Mouse (Mus musculus): ENCODE measurements around the gene Dnajc22. TPM values are rescaled to one million over a fixed set of nuclear protein-coding genes. Genes with fewer than 3 reads are reported as not detected.

Gene Dnajc22
- polyA plus RNA-seq, 1 experiment from 2014 or later: 16.9 TPM

DNA sequence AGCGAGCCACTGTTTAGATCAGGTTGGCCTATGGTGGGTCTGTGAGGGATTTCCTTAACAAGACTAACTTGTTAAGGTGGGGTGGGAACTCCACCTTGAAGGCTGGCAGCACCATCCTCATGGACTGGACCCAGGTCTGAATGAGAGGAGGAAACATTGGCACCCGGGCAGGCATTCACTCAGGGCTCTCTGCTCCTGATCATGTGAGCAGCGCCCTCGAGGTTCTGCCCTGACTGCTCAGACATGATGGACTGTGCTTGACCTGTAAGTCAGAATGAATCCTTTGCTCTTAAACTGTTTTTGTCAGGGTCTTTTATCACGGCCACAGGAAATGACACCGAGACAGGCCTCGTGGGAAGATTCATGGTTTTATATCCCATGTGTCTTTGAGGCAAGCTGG is 12.3 kb downstream of the Dnajc22 start:
- Histone ChIP-seq H3K27ac (no peak overlapping the region), H3K4me3 (no peak overlapping the region), H3K9me3 (replicated peaks) (no peaks in the 10 kb centered on the region), H3K9ac (no peak overlapping the region), H3K4me1 (0 out of 2 replicates have a peak, but pooled peaks cover 3% of the 10 kb centered on the region), H3K27me3 (replicated peaks) (peaks cover 19% of the 10 kb centered on the region), H3K36me3 (peaks cover 8% of the 10 kb centered on the region; the same call in 1 of the 2 replicates), H3K4me2 (no peak overlapping the region)
- ATAC-seq: no peak
- 38% methylated on average over 7 of the region's 7 CpGs for WGBS (ENCODE audit: insufficient replicate concordance)

DNA sequence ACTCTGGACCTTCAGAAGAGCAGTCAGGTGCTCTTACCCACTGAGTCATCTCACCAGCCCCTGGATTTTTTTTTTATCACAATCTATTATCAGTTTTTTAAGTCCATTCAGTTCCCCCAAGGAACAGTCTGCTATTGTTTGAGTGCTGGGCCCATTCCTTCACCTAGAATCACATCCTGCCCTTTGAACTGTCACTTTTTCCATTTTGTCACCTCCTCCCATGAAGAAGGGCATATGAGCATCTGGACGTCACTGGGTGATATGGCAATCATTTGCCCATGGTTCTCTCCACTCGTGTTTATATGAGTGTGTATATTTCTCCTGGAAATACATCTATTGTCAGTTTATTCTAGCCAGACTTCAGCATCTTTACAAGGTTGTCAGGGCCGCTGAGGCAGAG is 14.9 kb downstream of the Dnajc22 start:
- Histone ChIP-seq H3K4me1 (peaks cover 12% of the 10 kb centered on the region; the same call in 1 of the 2 replicates), H3K9ac (no peak overlapping the region), H3K4me3 (no peak overlapping the region), H3K27me3 (replicated peaks) (0 out of 2 replicates have a peak, but pooled peaks cover 6% of the 10 kb centered on the region), H3K4me2 (no peak overlapping the region), H3K9me3 (replicated peaks) (no peaks in the 10 kb centered on the region), H3K27ac (no peak overlapping the region), H3K36me3 (peaks cover 8% of the 10 kb centered on the region; the same call in 1 of the 2 replicates)
- no peak for ATAC-seq
- 65% methylated on average over 3 of the region's 3 CpGs for WGBS (ENCODE audit: insufficient replicate concordance)

DNA sequence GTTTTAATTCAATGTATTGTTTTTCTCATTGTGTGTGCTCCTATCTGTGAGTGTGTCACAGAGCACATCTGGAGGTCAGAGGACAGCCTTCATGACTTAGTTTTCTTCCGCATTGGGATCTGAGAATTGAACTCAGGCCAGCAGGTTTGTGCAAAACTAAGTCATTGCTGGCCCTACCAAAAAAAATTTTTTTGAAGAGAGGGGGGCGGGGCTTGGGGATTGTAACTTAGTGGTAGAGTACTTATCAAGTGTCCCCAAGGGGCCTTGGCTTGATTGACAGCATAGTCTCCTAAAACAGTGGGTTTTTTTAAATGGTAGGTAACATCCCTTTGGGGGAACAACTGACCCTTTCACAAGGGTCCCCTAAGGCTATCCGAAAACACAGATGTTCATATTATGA is 18.2 kb downstream of the Dnajc22 start:
- ATAC-seq: no peak
- H3K4me1 ChIP-seq: peaks cover 28% of the 10 kb centered on the region
- H3K4me3 ChIP-seq: no peak overlapping the region
- no peak overlapping the region for H3K27ac ChIP-seq
- H3K4me2 ChIP-seq: no peak overlapping the region
- no peaks in the 10 kb centered on the region for H3K9me3 ChIP-seq (replicated peaks)
- WGBS (ENCODE audit: insufficient replicate concordance): 65% methylated on average over 3 of the region's 3 CpGs
- no peak overlapping the region for H3K9ac ChIP-seq
- H3K27me3 ChIP-seq (replicated peaks): 0 out of 2 replicates have a peak, but pooled peaks cover 2% of the 10 kb centered on the region
- peaks cover under 1% of the 10 kb centered on the region; the same call in 1 of the 2 replicates for H3K36me3 ChIP-seq

DNA sequence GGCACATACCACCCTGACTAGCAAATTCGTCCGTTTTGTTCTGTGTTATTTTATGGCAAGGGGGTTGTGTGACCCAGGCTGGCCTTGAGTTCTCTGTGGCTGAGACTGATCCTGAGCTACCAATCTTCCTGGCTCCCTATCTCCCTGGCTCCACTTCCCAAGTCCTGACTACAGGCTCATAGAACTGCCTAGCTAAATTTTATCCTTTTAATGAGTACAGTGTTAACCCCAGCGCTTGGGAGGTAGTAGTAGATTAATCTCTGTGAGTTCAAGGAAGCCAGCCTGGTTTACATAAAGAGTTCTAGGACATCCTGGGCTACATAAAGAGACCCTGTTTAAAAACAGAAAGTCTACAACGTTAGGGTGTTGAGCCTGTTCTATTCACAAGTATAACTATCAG is 18.8 kb downstream of the Dnajc22 start:
- H3K4me1 ChIP-seq: peaks cover 31% of the 10 kb centered on the region
- H3K27ac ChIP-seq: no peak overlapping the region
- no peak overlapping the region for H3K9ac ChIP-seq
- no peak overlapping the region for H3K4me3 ChIP-seq
- H3K4me2 ChIP-seq: no peak overlapping the region
- H3K27me3 ChIP-seq (replicated peaks): 0 out of 2 replicates have a peak, but pooled peaks cover 2% of the 10 kb centered on the region
- WGBS (ENCODE audit: insufficient replicate concordance): 56% methylated on average over 4 of the region's 4 CpGs
- H3K36me3 ChIP-seq: no peaks in the 10 kb centered on the region
- no peak for ATAC-seq
- H3K9me3 ChIP-seq (replicated peaks): no peaks in the 10 kb centered on the region

DNA sequence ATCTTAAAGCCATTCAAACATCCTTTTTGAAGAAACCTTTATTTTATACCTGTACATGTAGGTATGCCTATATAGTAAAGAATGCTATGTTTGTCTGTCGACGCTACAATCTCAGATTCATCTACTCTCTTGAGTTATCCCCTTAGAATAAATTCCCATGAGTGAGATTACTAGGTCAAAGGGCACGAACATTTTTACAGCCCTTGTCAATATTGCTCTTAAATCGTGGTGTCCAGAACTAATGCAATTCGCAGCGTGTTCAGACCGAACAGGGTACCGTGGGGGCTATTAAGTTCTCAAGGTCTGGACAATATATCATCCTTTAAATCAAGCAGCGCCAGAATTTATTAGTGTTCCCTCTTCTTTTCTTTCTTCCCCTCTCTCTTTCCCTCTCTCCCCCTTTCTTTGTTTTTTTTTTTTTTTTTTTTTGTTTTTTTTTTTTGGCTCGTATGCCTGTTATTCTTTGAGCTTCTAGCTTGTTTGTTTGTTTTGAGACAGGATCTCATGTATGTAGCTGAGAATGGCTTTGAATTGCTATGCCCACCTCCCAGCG is 19.9 kb downstream of the Dnajc22 start:
- Histone ChIP-seq H3K4me2 (peak overlapping the region; percentile 66), H3K9ac (no peak overlapping the region), H3K27me3 (replicated peaks) (0 out of 2 replicates have a peak, but pooled peaks cover 2% of the 10 kb centered on the region), H3K9me3 (replicated peaks) (no peaks in the 10 kb centered on the region), H3K4me1 (peaks cover 31% of the 10 kb centered on the region), H3K4me3 (peak overlapping the region; percentile 38; the same call in 1 of the 2 replicates), H3K27ac (no peak overlapping the region), H3K36me3 (no peaks in the 10 kb centered on the region)
- 62% methylated on average over 11 of the region's 11 CpGs for WGBS (ENCODE audit: insufficient replicate concordance)
- ATAC-seq: no peak

DNA sequence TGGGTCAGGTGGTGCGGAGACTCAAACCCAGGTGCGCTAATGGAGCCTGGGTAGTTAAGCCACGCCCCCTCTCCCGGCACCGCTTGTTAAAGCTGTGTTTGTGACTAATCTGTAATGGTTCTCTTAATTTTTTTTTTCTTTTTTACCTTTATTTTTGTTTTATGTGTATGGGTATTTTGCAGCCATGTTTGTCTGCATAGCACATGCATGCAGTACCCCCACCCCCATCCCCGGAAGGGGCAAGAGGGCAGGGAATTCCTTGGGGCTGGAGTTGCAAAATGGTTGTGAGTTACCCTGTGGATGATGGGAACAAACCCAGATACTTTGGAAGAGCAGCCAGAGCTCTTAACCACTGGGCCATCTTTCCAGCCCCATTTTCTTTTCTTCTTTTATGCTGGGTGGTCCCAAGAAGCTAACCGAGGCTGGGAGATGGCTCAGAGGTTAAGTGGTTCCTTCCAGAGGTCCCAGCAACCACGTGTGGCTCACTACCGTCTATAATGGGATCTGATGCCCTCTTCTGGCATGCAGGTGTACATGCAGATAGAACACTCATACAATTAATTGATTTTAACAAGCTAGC is 20.5 kb downstream of the Dnajc22 start:
- Histone ChIP-seq H3K4me1 (peaks cover 31% of the 10 kb centered on the region), H3K4me2 (peak overlapping the region; percentile 66), H3K9ac (no peak overlapping the region), H3K9me3 (replicated peaks) (no peaks in the 10 kb centered on the region), H3K27me3 (replicated peaks) (0 out of 2 replicates have a peak, but pooled peaks cover 2% of the 10 kb centered on the region), H3K36me3 (no peaks in the 10 kb centered on the region), H3K4me3 (peak overlapping the region; percentile 38), H3K27ac (no peak overlapping the region)
- ATAC-seq: peak; percentile 57; the same call in 1 of the 2 replicates
- 2% methylated on average over 9 of the region's 9 CpGs for WGBS (ENCODE audit: insufficient replicate concordance)

DNA sequence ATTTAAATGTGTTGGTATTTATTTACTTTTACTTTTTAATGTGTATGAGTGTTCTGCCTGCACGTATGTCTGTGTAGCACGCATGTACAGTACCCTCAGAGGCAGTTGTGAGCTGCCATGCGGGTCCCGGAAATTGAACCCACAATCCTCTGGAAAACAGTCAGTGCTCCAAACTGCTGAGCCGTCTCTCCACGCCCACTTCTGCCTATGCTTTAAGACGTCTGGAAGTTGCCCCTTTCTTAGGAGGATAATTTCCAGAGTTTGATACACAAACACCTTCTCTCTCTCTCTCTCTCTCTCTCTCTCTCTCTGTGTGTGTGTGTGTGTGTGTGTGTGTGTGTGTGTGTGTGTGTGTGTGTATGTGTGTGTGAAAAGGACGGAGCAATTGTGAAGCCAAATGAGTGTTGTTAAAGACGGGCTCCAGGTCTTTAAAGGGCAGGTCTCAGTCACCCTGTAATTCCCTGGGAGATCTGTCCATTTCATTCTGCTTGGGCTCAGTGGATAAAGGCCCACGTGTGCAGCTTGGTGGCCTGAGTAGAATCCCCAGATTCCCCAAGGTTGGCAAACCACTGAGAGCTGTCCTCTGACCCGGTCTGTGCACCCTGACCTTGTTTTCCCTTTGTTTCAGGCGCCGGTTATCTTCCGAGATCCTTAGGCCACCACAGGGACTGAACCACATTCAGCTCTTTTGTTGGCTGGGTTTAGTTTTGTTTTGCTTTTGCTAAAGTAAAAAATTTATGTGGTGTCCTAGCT is 21.5 kb downstream of the Dnajc22 start:
- ATAC-seq: no peak
- 54% methylated on average over 14 of the region's 14 CpGs for WGBS (ENCODE audit: insufficient replicate concordance)
- Histone ChIP-seq H3K27me3 (replicated peaks) (0 out of 2 replicates have a peak, but pooled peaks cover 2% of the 10 kb centered on the region), H3K4me1 (peaks cover 31% of the 10 kb centered on the region), H3K9ac (no peak overlapping the region), H3K27ac (peak overlapping the region; percentile 11; the same call in 1 of the 2 replicates), H3K9me3 (replicated peaks) (no peaks in the 10 kb centered on the region), H3K36me3 (no peaks in the 10 kb centered on the region), H3K4me3 (no peak overlapping the region), H3K4me2 (no peak overlapping the region)

DNA sequence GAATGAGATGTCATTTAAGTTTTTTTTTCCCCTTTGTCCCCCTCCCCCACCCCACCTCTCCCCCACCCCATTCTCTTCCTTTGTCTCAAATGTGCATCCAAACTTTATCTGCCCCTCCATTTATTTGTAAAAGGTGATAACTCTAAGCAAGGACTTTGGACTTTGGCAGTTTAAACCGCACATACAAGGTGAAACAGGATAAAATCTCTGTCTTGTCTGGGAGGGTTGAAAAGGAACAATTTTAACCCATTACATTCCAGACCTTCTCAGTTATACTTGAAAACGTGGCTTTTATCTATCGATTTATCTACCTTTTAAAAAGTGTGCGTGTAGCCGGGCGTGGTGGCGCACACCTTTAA is 22.1 kb downstream of the Dnajc22 start:
- WGBS (ENCODE audit: insufficient replicate concordance): 56% methylated on average over 7 of the region's 7 CpGs
- no peak overlapping the region for H3K4me2 ChIP-seq
- no peak overlapping the region; the same call in 1 of the 2 replicates for H3K27ac ChIP-seq
- 0 out of 2 replicates have a peak, but pooled peaks cover 2% of the 10 kb centered on the region for H3K27me3 ChIP-seq (replicated peaks)
- no peak overlapping the region for H3K4me3 ChIP-seq
- no peaks in the 10 kb centered on the region for H3K9me3 ChIP-seq (replicated peaks)
- no peak for ATAC-seq
- peaks cover 31% of the 10 kb centered on the region for H3K4me1 ChIP-seq
- no peak overlapping the region for H3K9ac ChIP-seq
- H3K36me3 ChIP-seq: no peaks in the 10 kb centered on the region

DNA sequence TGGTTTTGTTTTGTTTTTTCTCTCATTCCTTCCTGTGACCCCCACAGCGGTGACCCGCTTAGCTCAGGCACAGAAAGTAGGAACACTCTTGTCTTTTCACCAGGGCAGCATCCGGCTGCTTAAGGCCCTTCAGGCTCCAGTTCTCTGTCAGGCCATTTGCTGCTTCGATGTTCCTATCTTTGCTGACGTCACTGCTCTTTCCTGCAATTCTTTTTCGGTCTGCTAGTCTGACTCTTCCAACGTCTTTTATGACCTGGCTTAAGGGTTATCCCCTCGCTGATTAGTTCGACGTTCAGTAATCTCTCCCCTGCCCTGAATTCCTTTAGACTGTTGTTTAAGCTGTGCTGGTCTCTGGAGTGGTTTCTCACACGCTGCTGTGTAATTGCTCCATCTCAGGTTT is 23.6 kb downstream of the Dnajc22 start:
- 30% methylated on average over 11 of the region's 11 CpGs for WGBS (ENCODE audit: insufficient replicate concordance)

DNA sequence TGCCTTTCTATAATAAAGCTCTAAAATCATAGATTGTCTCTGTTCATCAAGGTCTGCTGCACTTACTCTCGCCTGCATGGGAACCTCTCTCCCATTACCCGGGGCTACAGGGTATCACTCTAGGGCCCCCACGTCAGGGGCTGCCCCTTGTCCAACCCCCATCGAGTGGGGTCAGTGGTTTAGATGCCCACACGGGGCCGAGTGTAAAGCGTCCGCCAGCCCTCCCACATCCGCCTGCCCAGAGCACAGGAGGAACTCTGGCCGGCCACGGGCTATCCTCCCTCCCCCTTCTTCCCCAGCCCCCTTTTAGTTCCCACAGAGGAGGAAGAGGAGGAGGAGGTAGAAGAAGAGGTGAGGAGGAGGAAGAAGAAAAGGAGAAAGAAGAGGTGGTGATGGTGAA is 27.8 kb downstream of the Dnajc22 start:
- no peak for ATAC-seq
- Histone ChIP-seq H3K9ac (no peak overlapping the region), H3K27me3 (replicated peaks) (peaks cover 9% of the 10 kb centered on the region), H3K4me1 (peaks cover 28% of the 10 kb centered on the region), H3K36me3 (no peaks in the 10 kb centered on the region), H3K4me3 (no peak overlapping the region), H3K4me2 (peak overlapping the region; percentile 25), H3K27ac (no peak overlapping the region), H3K9me3 (replicated peaks) (no peaks in the 10 kb centered on the region)
- 9% methylated on average over 11 of the region's 11 CpGs for WGBS (ENCODE audit: insufficient replicate concordance)

More for the DNA sequence above, 23.6 kb downstream of the Dnajc22 start:
- H3K9ac ChIP-seq: no peak overlapping the region
- H3K4me2 ChIP-seq: 0 out of 2 replicates have a peak overlapping the region, but pooled peaks have one; percentile 3
- H3K27ac ChIP-seq: no peak overlapping the region
- H3K9me3 ChIP-seq (replicated peaks): no peaks in the 10 kb centered on the region
- peaks cover 9% of the 10 kb centered on the region for H3K27me3 ChIP-seq (replicated peaks)
- ATAC-seq: no peak
- peaks cover 36% of the 10 kb centered on the region for H3K4me1 ChIP-seq
- H3K4me3 ChIP-seq: no peak overlapping the region
- H3K36me3 ChIP-seq: no peaks in the 10 kb centered on the region

DNA sequence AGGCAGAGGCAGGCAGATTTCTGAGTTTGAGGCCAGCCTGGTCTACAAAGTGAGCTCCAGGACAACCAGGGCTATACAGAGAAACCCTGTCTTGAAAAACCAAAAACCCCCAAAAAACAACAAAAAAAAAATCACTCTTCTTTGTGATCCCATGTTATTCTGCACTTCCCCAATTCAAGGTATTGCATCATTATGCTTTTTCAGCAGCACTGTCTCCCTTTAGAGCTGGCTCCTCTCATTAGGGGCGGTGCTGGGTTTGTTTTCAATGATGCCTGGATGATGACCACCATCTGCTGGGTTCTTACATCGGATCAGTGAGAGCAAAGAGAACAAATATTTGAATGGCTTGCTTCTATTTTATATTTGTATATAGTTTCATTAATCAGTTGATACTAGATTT is 29.7 kb downstream of the Dnajc22 start:
- H3K4me2 ChIP-seq: no peak overlapping the region
- H3K4me1 ChIP-seq: peaks cover 33% of the 10 kb centered on the region
- H3K9ac ChIP-seq: no peak overlapping the region
- ATAC-seq: no peak
- no peak overlapping the region for H3K27ac ChIP-seq
- no peaks in the 10 kb centered on the region for H3K36me3 ChIP-seq
- H3K9me3 ChIP-seq (replicated peaks): no peaks in the 10 kb centered on the region
- WGBS (ENCODE audit: insufficient replicate concordance): 72% methylated on average over 2 of the region's 2 CpGs
- H3K27me3 ChIP-seq (replicated peaks): peaks cover 13% of the 10 kb centered on the region
- no peak overlapping the region for H3K4me3 ChIP-seq

DNA sequence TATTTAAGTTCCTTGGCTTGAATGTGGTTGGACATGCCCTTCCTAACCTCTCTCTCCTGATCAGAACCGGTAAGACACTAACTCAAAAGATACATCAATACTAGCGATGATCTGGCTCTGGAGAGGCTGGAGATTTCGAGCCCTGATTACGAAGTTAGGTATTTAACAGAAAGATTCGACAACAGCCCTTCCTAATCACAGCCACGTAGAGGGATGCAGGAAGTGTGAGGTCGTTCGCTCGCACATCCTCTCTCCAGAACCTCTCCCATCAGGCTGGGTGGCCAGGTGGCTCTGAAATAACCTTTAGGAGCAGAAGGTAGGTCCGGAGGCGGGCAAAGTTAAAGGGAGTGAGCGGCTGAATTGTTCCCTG is 32.7 kb downstream of the Dnajc22 start, which contains the start of gene Spats2:
Gene Spats2 (plus strand): TSS at position 206 of the 370 bp plus-strand sequence.
- no peak; the same call in 1 of the 2 replicates for ATAC-seq

More for the DNA sequence above, 32.7 kb downstream of the Dnajc22 start, which contains the start of gene Spats2:
- peaks cover 13% of the 10 kb centered on the region for H3K27me3 ChIP-seq (replicated peaks)
- no peaks in the 10 kb centered on the region for H3K9me3 ChIP-seq (replicated peaks)
- peak within 1 kb of the TSS; percentile 80 for H3K4me3 ChIP-seq
- H3K36me3 ChIP-seq: no peaks in the 10 kb centered on the region
- peak within 1 kb of the TSS; percentile 82 for H3K9ac ChIP-seq
- H3K27ac ChIP-seq: peak within 1 kb of the TSS; percentile 79
- H3K4me1 ChIP-seq: peaks cover 55% of the 10 kb centered on the region
- 3% methylated on average over 12 of the region's 12 CpGs for WGBS (ENCODE audit: insufficient replicate concordance)
- H3K4me2 ChIP-seq: peak within 1 kb of the TSS; percentile 87
